Mouse (Mus musculus) intestine, embryonic 16.5 days (tissue): ENCODE results near the gene Kdm2b. TPM values are rescaled to one million over a fixed set of nuclear protein-coding genes. Genes with fewer than 3 reads are reported as not detected.

ENCODE experiments used
- ATAC-seq: fragments of 200-750 bp; cut with Nextera tagmentation; 2 replicates; pipeline ENCODE4 v1.8.0; 2017; ENCODE audit warnings: moderate TSS enrichment, moderate library complexity
- H3K27ac ChIP-seq: fragments of 300-500 bp; sonication (generic); 2 replicates; pipeline ENCODE4 v1.5.1; 2014; ENCODE audit warnings: mild to moderate bottlenecking, low read length
- H3K27me3 ChIP-seq: fragments of 300-500 bp; sonication (generic); replicated peaks from 2 replicates; pipeline ENCODE4 v1.6.1; 2014; ENCODE audit warnings: low read length, control low read depth, mixed read lengths; ENCODE audit not compliant: control insufficient read depth, insufficient read depth
- H3K36me3 ChIP-seq: fragments of 300-500 bp; sonication (generic); 2 replicates; pipeline ENCODE4 v1.6.1; 2014; ENCODE audit warnings: low read length, control low read depth; ENCODE audit not compliant: control insufficient read depth, insufficient read depth
- H3K4me1 ChIP-seq: fragments of 300-500 bp; sonication (generic); 2 replicates; pipeline ENCODE4 v1.6.1; 2014; ENCODE audit warnings: low read length, control low read depth, mixed read lengths; ENCODE audit not compliant: control insufficient read depth, insufficient read depth
- H3K4me2 ChIP-seq: fragments of 300-500 bp; sonication (generic); 2 replicates; pipeline ENCODE4 v1.6.1; 2014; ENCODE audit warnings: low read depth, low read length, control low read depth
- H3K4me3 ChIP-seq: fragments of 300-500 bp; sonication (generic); 2 replicates; pipeline ENCODE4 v1.5.1; 2014; ENCODE audit warnings: mild to moderate bottlenecking, low read length
- H3K9ac ChIP-seq: fragments of 300-500 bp; sonication (generic); 2 replicates; pipeline ENCODE4 v1.6.1; 2014; ENCODE audit warnings: low read depth, low read length
- H3K9me3 ChIP-seq: fragments of 300-500 bp; sonication (generic); 2 replicates; pipeline ENCODE4 v1.6.1; 2016; ENCODE audit warnings: low read length, control low read depth; ENCODE audit not compliant: control insufficient read depth
- WGBS: fragments of 180-500 bp; shearing (Covaris S2); extraction: QIAGEN DNeasy Blood & Tissue Kit; methylation state at CpG from one replicate; pipeline ENCODE4 v1.1.7; 2014; 5-methylcytosine and 5-hydroxymethylcytosine counted together
- polyA plus RNA-seq: library from polyadenylated mRNA; unstranded; fragments of >200 nt; fragmentation: Nextera tagmentation; extraction: Ambion mirVana; gene quantifications from 2 replicates; pipeline ENCODE4 v1.2.1, GENCODE M21; 2015

Gene Kdm2b
- polyA plus RNA-seq, 1 experiment from 2014 or later, result 22.4 TPM

DNA sequence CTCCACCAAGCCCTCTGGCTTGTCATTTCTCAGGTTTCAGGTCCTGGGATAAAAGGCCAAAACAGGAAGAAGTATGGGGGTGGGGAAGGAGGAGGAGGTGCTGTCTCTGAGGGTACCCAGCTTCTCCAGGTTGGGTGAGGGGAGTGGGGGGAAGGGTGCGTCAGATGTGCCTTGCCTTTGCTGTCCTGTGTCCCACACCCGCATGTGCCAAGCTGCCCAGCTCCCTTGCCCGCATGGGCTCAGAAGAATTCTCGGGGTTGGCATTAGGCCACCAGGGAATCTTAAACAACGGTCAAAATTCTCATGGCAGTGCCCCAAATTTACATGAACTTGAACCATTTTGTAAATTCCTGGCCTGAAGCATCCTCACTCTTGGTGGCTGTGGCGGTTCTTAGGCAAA, 36.8 kb upstream of the Kdm2b start:
- peaks cover 16% of the 10 kb centered on the region for H3K4me1 ChIP-seq
- H3K27ac ChIP-seq, result no peak overlapping the region
- no peak overlapping the region for H3K4me3 ChIP-seq
- 0 out of 2 replicates have a peak, but pooled peaks cover 5% of the 10 kb centered on the region for H3K36me3 ChIP-seq
- WGBS, result 60% methylated on average over 6 of the region's 6 CpGs
- no peak overlapping the region for H3K4me2 ChIP-seq
- no peak overlapping the region for H3K9ac ChIP-seq
- H3K27me3 ChIP-seq, result no peaks in the 10 kb centered on the region
- 0 out of 2 replicates have a peak, but pooled peaks cover 2% of the 10 kb centered on the region for H3K9me3 ChIP-seq
- no peak for ATAC-seq

DNA sequence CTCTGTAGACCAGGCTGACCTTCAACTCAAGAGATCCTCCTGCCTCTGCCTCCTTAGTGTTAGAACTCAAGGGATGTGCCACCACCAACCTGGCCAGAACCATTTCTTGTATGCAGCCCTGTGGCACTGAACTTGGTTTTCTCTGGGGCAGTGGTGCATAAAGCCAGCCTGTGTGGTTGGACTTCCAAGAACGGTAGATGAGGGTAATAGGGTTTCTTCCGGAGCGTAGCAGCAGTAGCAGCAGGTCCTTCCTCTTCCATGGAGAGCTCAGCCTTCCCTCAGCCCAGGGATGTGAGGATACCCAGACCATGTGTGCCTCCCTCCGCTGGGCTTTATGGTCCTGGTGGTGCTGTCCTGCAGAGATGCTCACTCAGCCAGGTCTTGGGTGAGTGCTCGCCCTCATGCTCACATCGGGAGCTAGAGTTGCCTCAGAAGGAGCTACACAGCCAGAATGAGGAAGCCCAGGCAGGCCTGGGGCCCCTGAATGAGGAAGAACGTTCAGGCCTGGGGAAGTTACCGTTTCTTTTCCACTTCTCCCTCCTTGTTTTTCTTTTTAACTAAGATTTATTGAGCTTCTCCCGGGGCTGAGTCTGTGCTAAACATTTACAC, 35.4 kb upstream of the Kdm2b start:
- H3K4me3 ChIP-seq, result no peak overlapping the region
- H3K9me3 ChIP-seq, result no peaks in the 10 kb centered on the region
- H3K27me3 ChIP-seq, result no peaks in the 10 kb centered on the region
- 65% methylated on average over 9 of the region's 9 CpGs for WGBS
- H3K4me2 ChIP-seq, result no peak overlapping the region
- peaks cover 16% of the 10 kb centered on the region for H3K4me1 ChIP-seq
- no peak overlapping the region for H3K9ac ChIP-seq
- no peak for ATAC-seq
- 0 out of 2 replicates have a peak, but pooled peaks cover 3% of the 10 kb centered on the region for H3K36me3 ChIP-seq
- no peak overlapping the region for H3K27ac ChIP-seq

- Histone ChIP-seq H3K4me3 (no peak overlapping the region), H3K9me3 (no peaks in the 10 kb centered on the region), H3K27ac (no peak overlapping the region), H3K4me2 (no peak overlapping the region), H3K27me3 (no peaks in the 10 kb centered on the region), H3K36me3 (0 out of 2 replicates have a peak, but pooled peaks cover under 1% of the 10 kb centered on the region), H3K4me1 (peaks cover 20% of the 10 kb centered on the region), H3K9ac (no peak overlapping the region)
- no peak for ATAC-seq
- 76% methylated on average over 6 of the region's 6 CpGs for WGBS
Measured at GRCm38 (mm10) chr5:123024312-123024711, 34.7 kb upstream of the Kdm2b start.

GRCm38 (mm10) chr5:123023049-123023448, 33.4 kb upstream of the Kdm2b start:
- Histone ChIP-seq H3K4me3 (no peak overlapping the region), H3K27ac (no peak overlapping the region), H3K36me3 (no peaks in the 10 kb centered on the region), H3K9ac (no peak overlapping the region), H3K4me1 (peaks cover 26% of the 10 kb centered on the region), H3K27me3 (no peaks in the 10 kb centered on the region), H3K9me3 (no peaks in the 10 kb centered on the region), H3K4me2 (no peak overlapping the region)
- WGBS, result 68% methylated on average over 6 of the region's 6 CpGs
- ATAC-seq, result no peak

DNA sequence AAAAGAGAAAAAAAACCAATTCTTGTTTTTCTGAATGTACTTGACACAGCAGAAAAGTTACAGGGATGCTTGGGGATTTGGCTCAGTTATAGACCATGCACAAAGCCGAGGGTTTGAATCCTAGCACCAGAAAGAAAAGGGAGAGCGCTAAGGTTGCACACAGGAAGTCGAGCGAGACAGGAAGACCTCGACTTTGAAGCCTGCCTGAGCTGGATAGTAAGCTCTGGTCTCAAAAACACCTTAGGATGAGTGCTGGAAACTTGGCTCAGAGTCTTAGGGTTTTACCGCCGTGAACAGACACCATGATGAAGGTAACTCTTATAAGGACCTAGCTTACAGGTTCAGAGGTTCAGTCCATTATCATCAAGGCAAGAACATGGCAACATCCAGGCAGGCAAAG, 31.8 kb upstream of the Kdm2b start:
- ATAC-seq, result no peak

DNA sequence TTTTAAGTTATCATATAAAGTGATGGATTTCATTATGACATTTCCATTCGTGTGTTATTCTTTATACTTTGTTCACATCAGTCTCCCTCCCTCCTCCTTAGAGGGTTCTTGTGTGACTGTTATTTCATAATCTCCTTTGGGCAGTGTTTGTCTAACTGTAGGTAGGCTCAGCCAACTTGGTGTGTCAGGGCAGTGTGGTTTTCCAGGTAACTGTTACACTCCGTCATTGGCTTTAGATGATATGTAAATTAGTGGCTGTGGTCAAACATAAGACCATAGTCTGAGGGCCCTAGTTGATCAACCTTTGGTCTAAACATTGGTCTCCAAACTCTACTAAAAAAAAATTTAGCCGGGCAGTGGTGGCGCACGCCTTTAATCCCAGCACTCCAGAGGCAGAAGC, 30.8 kb upstream of the Kdm2b start:
- Histone ChIP-seq H3K9ac (no peak overlapping the region), H3K4me3 (no peak overlapping the region), H3K9me3 (no peaks in the 10 kb centered on the region), H3K36me3 (no peaks in the 10 kb centered on the region), H3K4me2 (no peak overlapping the region), H3K4me1 (peaks cover 21% of the 10 kb centered on the region), H3K27ac (no peak overlapping the region), H3K27me3 (no peaks in the 10 kb centered on the region)
- 93% methylated on average over 5 of the region's 5 CpGs for WGBS
- no peak for ATAC-seq

More for the DNA sequence above, 31.8 kb upstream of the Kdm2b start:
- no peaks in the 10 kb centered on the region for H3K36me3 ChIP-seq
- no peak overlapping the region for H3K4me2 ChIP-seq
- peaks cover 15% of the 10 kb centered on the region for H3K4me1 ChIP-seq
- H3K27me3 ChIP-seq, result no peaks in the 10 kb centered on the region
- H3K27ac ChIP-seq, result no peak overlapping the region
- WGBS, result 86% methylated on average over 7 of the region's 7 CpGs
- H3K4me3 ChIP-seq, result no peak overlapping the region
- no peaks in the 10 kb centered on the region for H3K9me3 ChIP-seq
- no peak overlapping the region for H3K9ac ChIP-seq

GRCm38 (mm10) chr5:123019336-123020016, 29.9 kb upstream of the Kdm2b start:
- H3K4me1 ChIP-seq, result peaks cover 23% of the 10 kb centered on the region
- no peaks in the 10 kb centered on the region for H3K36me3 ChIP-seq
- ATAC-seq, result no peak
- H3K27ac ChIP-seq, result peak overlapping the region; percentile 34
- H3K9ac ChIP-seq, result no peak overlapping the region
- no peak overlapping the region for H3K4me2 ChIP-seq
- H3K4me3 ChIP-seq, result no peak overlapping the region
- 56% methylated on average over 10 of the region's 10 CpGs for whole genome bisulfite sequencing
- H3K9me3 ChIP-seq, result no peaks in the 10 kb centered on the region
- no peaks in the 10 kb centered on the region for H3K27me3 ChIP-seq

DNA sequence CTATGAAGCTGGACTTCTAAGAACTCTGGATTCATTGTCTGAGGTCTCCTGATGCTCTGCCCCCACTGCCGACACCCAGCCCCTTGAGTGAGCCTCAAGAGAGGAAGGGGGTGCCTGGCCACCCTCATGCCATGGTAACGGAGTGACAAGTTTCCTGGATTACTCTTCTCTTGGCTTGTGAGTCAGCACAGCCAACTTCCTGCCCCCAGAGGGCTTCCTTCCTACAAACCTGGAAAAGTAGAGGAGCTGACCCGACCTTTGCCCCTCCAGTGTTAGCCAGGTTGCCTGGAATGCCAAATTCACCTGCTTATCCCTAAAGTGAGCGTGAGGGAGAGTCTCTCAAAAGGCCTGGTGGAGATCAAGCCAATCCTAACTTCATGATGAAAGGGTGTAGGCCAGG, 27.9 kb upstream of the Kdm2b start:
- H3K9me3 ChIP-seq, result no peaks in the 10 kb centered on the region
- no peak overlapping the region for H3K27ac ChIP-seq
- H3K9ac ChIP-seq, result no peak overlapping the region
- 73% methylated on average over 4 of the region's 4 CpGs for WGBS
- H3K27me3 ChIP-seq, result no peaks in the 10 kb centered on the region
- H3K4me3 ChIP-seq, result no peak overlapping the region
- no peaks in the 10 kb centered on the region for H3K36me3 ChIP-seq
- ATAC-seq, result no peak
- H3K4me2 ChIP-seq, result no peak overlapping the region
- peaks cover 31% of the 10 kb centered on the region for H3K4me1 ChIP-seq

- Histone ChIP-seq H3K4me3 (peak overlapping the region; percentile 87), H3K27me3 (no peaks in the 10 kb centered on the region), H3K4me1 (peaks cover 31% of the 10 kb centered on the region), H3K27ac (peak overlapping the region; percentile 99), H3K4me2 (peak overlapping the region; percentile 71), H3K9me3 (no peaks in the 10 kb centered on the region), H3K9ac (peak overlapping the region; percentile 88), H3K36me3 (no peaks in the 10 kb centered on the region)
- no peak for ATAC-seq
- WGBS, result 21% methylated on average over 8 of the region's 8 CpGs
Measured at GRCm38 (mm10) chr5:123015915-123016314, 26.3 kb upstream of the Kdm2b start.
